Mouse (Mus musculus) brain, embryonic 18.5 days (tissue): ENCODE measurements at regions not wholly inside any gene's neighbourhood (a gene's known extent, or its start where the extent isn't known, plus 50 kb on each side); places are given as distances from the start of the nearest gene placed in this dataset.

ENCODE experiments used
- DNase-seq: peaks from one replicate; pipeline ENCODE4 v3.0.0-alpha.2; 2012; ENCODE audit warnings: low read depth, low spot score

- no peak for DNase-seq
Observed at GRCm38 (mm10) chr1:193949817-193950216, 579.7 kb upstream of the Camk1g start.

- no peak for DNase-seq
Observed at GRCm38 (mm10) chr1:193946953-193947586, 577.0 kb upstream of the Camk1g start.

- no peak for DNase-seq
Observed at GRCm38 (mm10) chr1:193935969-193936368, 565.9 kb upstream of the Camk1g start.

DNA sequence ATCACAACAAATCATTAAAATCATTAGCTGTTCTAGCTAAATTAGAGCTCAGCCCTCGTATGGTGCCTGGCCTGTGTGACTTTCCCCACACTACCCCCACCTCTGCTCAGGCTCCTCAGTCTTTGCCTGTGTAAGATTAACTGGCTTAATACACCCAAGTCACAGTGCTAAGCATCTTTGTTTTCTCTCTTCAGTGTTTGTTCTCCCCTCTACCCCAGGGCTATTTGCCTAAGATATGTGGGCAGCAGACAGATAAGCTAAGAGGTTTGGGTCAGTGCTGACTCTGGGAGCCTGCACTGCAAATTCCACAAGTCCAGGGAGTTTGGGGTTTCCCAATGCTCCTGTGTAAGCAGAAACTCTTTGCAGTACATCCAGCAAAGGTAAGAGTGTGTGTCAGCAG is 564.2 kb upstream of the Camk1g start:
- no peak for DNase-seq

- DNase-seq = no peak
Observed at GRCm38 (mm10) chr1:193931131-193931729, 561.1 kb upstream of the Camk1g start.

- DNase-seq = no peak
Observed at GRCm38 (mm10) chr1:193928607-193929006, 558.5 kb upstream of the Camk1g start.

GRCm38 (mm10) chr1:193922756-193923155 is 552.7 kb upstream of the Camk1g start:
- no peak for DNase-seq

GRCm38 (mm10) chr1:193919243-193919642 is 549.1 kb upstream of the Camk1g start:
- no peak for DNase-seq

DNA sequence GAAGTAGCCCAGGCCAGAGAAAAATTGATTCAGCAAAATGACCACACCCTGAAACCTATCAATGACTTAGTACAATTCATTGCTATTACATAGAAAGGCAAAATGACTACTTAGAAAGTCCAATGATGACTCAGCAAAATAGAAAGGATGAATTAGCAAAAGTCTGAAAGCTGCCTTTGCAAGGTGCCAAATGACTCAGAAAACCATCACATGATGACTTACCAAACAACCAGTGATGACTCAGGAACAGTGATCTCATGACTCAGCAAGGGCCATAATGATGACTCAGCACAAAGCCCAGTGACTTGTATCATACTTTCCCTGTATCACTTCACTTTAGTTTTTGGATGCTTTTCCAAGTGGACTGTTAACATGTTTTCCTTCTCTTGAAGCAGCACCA is 535.6 kb upstream of the Camk1g start:
- no peak for DNase-seq

DNA sequence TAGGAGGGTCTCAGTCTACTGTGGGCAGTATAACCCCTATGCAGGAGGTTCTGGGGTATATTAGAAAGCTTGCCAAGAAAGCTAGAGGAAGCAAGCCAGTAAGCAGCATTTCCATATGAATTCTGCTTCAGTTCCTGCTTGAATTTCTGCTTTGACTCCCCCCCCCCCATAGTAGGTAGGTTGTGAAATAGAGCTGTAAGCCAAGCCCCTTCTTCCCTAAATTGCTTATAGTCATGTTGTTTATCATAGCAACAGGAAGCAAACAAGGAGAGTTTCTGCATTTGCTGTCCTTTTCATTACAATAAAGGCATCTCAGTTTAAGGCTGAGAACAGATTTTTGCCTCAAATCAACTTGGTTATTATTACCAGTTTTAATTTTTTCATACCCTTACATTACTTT is 524.0 kb upstream of the Camk1g start:
- no peak for DNase-seq

- DNase-seq = no peak
Observed at GRCm38 (mm10) chr1:193876540-193876939, 506.4 kb upstream of the Camk1g start.

DNA sequence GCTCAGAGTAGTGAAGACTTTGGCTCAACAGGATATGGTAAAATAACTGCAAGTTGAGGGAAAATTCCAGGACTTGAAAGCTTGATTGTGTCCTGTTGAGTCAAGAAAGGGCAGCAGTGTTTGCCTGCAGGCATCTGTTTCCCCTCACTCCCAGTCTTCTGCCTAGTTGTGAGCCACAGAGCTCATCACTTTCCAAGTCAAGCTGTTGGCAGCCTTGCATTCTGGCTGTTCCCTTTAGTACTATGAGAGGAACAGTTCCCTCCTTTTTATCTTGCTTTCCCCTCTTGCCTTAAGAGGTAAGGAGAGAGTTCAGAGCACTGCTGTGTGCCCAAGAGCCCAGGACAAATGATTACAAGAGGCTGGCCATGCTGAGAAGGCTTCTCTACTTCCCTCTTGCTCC is 506.0 kb upstream of the Camk1g start:
- no peak for DNase-seq

DNA sequence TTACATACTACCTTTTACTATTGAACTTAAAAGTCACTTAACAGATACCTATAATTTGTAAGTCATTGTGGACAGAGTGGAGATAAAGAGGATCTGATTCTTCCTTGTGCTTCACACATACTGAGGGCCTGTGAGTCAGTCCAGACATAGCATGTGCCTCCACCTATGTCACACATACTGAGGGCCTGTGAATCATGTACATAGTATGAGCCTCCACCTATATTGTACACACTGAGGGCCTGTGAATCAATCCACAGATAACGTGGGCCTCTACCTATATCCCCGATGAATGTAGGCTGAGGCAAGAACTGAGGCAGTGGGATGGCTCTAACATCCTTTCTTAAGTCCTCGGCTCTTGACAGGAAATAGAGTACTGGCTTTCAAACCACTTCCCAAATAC is 505.2 kb upstream of the Camk1g start:
- DNase-seq = no peak

GRCm38 (mm10) chr1:193870731-193871130 is 500.6 kb upstream of the Camk1g start:
- DNase-seq = no peak

DNA sequence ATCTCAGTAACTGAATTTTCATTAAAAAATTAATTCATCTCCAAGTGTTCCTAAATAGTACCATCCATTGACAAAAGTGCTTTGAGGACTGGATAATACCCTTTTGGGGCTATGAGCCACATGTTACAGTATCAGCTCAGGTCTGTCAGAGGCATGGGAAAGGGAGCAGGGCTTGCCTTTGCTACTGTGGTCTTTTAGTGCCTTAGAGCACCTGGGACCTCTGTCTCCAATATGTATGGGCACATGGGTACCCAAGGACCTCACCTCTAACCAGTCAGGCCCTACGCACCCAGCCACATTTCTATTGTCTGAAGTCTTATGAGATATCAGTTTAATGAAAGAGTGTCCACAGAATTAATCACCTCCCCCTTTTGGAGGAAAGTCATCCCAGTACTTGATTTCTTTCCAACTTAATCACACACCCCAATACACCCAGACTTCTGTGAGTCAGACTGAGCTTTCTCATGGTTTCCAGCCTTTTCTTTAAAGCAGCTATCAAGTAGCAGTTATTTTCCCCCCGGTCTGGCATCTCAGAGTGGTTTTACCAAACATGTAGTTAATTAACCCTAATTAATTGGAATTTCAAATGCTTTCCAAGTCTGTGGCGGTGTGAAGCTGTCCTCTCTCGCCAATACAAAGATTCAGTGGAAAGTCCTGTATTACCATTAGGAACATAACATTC is 498.7 kb upstream of the Camk1g start:
- no peak for DNase-seq

- DNase-seq = no peak
Observed at GRCm38 (mm10) chr1:193860767-193861299, 490.7 kb upstream of the Camk1g start.

GRCm38 (mm10) chr1:193860354-193860753 is 490.3 kb upstream of the Camk1g start:
- DNase-seq = no peak

- no peak for DNase-seq
Observed at GRCm38 (mm10) chr1:193859257-193860125, 489.4 kb upstream of the Camk1g start.

GRCm38 (mm10) chr1:193847922-193848321 is 477.8 kb upstream of the Camk1g start:
- no peak for DNase-seq

DNA sequence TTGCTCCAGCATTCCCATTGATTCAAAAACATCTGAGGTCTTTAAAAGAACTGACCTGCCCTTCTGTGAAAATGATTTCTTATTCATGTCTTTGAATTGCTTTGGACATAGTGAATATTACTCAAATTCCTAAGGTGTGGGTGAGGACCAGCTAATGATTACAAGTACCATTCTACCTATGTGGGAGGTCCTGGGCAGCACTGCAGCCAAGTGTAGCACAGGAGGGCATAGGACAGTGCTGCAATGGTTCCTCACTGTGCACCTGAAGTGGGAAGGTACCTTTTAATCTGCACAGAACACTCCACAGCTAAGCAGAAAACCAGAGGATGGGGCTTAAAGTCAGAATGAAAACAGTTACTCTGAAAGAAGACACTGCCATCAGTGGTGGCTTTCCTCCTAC is 474.8 kb upstream of the Camk1g start:
- DNase-seq = no peak

DNA sequence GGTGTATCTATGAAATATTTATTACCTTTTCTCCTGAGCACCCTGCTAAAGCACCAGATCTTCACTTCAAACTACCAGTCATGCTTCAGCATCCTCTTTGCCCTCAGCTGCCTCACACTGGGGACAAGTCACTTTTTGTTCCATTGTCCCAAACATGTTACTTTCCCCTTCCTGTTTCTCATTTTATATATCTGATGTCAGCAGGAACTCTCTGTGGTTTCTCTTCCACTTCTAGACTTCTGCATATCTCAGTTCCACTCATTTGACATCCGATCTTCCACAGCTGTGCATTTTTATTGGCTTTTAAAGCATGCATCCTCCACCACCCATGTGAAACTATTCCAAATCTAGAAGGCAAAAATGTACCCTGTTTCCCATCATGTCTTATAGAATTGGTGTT is 474.4 kb upstream of the Camk1g start:
- no peak for DNase-seq

GRCm38 (mm10) chr1:193800998-193801397 is 430.9 kb upstream of the Camk1g start:
- no peak for DNase-seq
